Mouse (Mus musculus) left cerebral cortex, postnatal 25 days (tissue): ENCODE results near the gene Gm1043. TPM values are rescaled to one million over a fixed set of nuclear protein-coding genes. Genes with fewer than 3 reads are reported as not detected.

Experiments used
- DNase-seq, 2 experiments: peaks; one replicate each; pipeline ENCODE4 v3.0.0; 2022; ENCODE audit warnings: low spot score in 2 of 2, mixed read lengths in 1 of 2
- intact Hi-C: fragments of 180-260 bp; cut with DNase I; formaldehyde crosslinking; loops from one replicate; pipeline ENCODE4 v1.15.1; 2025
- total RNA-seq, 2 experiments: library from RNA; stranded (reverse); gene quantifications; 2 replicates each; pipeline ENCODE4 v1.2.3; 2021

The Gm1043 gene
- total RNA-seq, 2 experiments from 2014 or later: 32.2 to 38.5 TPM

GRCm38 (mm10) chr5:37179872-37180271 is 94.7 kb downstream of the Gm1043 start:
- intact Hi-C loops: no loop called here
- DNase-seq: no peak

- intact Hi-C loops: no loop called here
- DNase-seq: no peak
Measured at GRCm38 (mm10) chr5:37180624-37181023, 95.5 kb downstream of the Gm1043 start.

- intact Hi-C loops: no loop called here
- DNase-seq: no peak
Measured at GRCm38 (mm10) chr5:37184605-37185004, 99.4 kb downstream of the Gm1043 start.

GRCm38 (mm10) chr5:37190378-37190777 is 105.2 kb downstream of the Gm1043 start:
- intact Hi-C loops: no loop called here

GRCm38 (mm10) chr5:37196196-37196595 is 111.0 kb downstream of the Gm1043 start:
- intact Hi-C loops: no loop called here
- DNase-seq: no peak

More at GRCm38 (mm10) chr5:37190378-37190777, 105.2 kb downstream of the Gm1043 start:
- no peak for DNase-seq

GRCm38 (mm10) chr5:37196666-37197250 is 111.6 kb downstream of the Gm1043 start:
- DNase-seq: no peak
- intact Hi-C loops: no loop called here

- DNase-seq: peak in 1 of 2 experiments; percentile 43
- intact Hi-C loops: no loop called here
Measured at GRCm38 (mm10) chr5:37197423-37197822, 112.3 kb downstream of the Gm1043 start.

- no peak for DNase-seq
- intact Hi-C loops: no loop called here
Measured at GRCm38 (mm10) chr5:37198011-37198688, 113.0 kb downstream of the Gm1043 start.

GRCm38 (mm10) chr5:37202285-37202684 is 117.1 kb downstream of the Gm1043 start:
- DNase-seq: no peak
- intact Hi-C loops: no loop called here

GRCm38 (mm10) chr5:37204886-37205285 is 119.7 kb downstream of the Gm1043 start:
- DNase-seq: peak in 1 of 2 experiments; percentile 34

GRCm38 (mm10) chr5:37205420-37205819 is 120.2 kb downstream of the Gm1043 start:
- intact Hi-C loops: no loop called here
- DNase-seq: peak in 1 of 2 experiments; percentile 33

More at GRCm38 (mm10) chr5:37204886-37205285, 119.7 kb downstream of the Gm1043 start:
- intact Hi-C loops: no loop called here

GRCm38 (mm10) chr5:37206364-37206763 is 121.2 kb downstream of the Gm1043 start:
- intact Hi-C loops: no loop called here
- DNase-seq: no peak

- intact Hi-C loops: no loop called here
- DNase-seq: peak in 1 of 2 experiments; percentile 57
Measured at GRCm38 (mm10) chr5:37212938-37213708, 128.0 kb downstream of the Gm1043 start.

GRCm38 (mm10) chr5:37213709-37214103 is 128.5 kb downstream of the Gm1043 start:
- DNase-seq: no peak
- intact Hi-C loops: no loop called here

- intact Hi-C loops: no loop called here
- no peak for DNase-seq
Measured at GRCm38 (mm10) chr5:37214614-37215013, 129.4 kb downstream of the Gm1043 start.

- DNase-seq: no peak
- intact Hi-C loops: no loop called here
Measured at GRCm38 (mm10) chr5:37215276-37215675, 130.1 kb downstream of the Gm1043 start.

GRCm38 (mm10) chr5:37219615-37220014 is 134.4 kb downstream of the Gm1043 start:
- DNase-seq: no peak
- intact Hi-C loops: no loop called here

GRCm38 (mm10) chr5:37220575-37220974 is 135.4 kb downstream of the Gm1043 start:
- peak in 1 of 2 experiments; percentile 77 for DNase-seq
- intact Hi-C loops: no loop called here

GRCm38 (mm10) chr5:37221563-37221962 is 136.4 kb downstream of the Gm1043 start:
- intact Hi-C loops: no loop called here
- no peak for DNase-seq

GRCm38 (mm10) chr5:37222316-37222715 is 137.1 kb downstream of the Gm1043 start:
- no peak for DNase-seq
- intact Hi-C loops: no loop called here
